Mouse (Mus musculus) right cerebral cortex, postnatal 14 days (tissue): ENCODE data around the gene Iqcb1.

Experiments
- DNase-seq: peaks from one replicate; pipeline ENCODE4 v3.0.0; 2022

The Iqcb1 gene

GRCm38 (mm10) chr16:36877316-36877715 lies 49.1 kb downstream of the Iqcb1 start:
- DNase-seq: no peak

GRCm38 (mm10) chr16:36882737-36883343 lies 54.7 kb downstream of the Iqcb1 start:
- DNase-seq: no peak

- DNase-seq: peak; percentile 28
Observed at GRCm38 (mm10) chr16:36884881-36885280, 56.7 kb downstream of the Iqcb1 start.

GRCm38 (mm10) chr16:36885912-36886311 lies 57.7 kb downstream of the Iqcb1 start:
- DNase-seq: no peak

- DNase-seq: no peak
Observed at GRCm38 (mm10) chr16:36887546-36887945, 59.4 kb downstream of the Iqcb1 start.

GRCm38 (mm10) chr16:36890559-36890958 lies 62.4 kb downstream of the Iqcb1 start:
- DNase-seq: no peak

GRCm38 (mm10) chr16:36891415-36891814 lies 63.2 kb downstream of the Iqcb1 start:
- no peak for DNase-seq

- DNase-seq: no peak
Observed at GRCm38 (mm10) chr16:36893317-36893716, 65.1 kb downstream of the Iqcb1 start.

- no peak for DNase-seq
Observed at GRCm38 (mm10) chr16:36896712-36897111, 68.5 kb downstream of the Iqcb1 start.

- DNase-seq: no peak
Observed at GRCm38 (mm10) chr16:36903156-36903555, 75.0 kb downstream of the Iqcb1 start.

GRCm38 (mm10) chr16:36911909-36912308 lies 83.7 kb downstream of the Iqcb1 start:
- DNase-seq: no peak

- no peak for DNase-seq
Observed at GRCm38 (mm10) chr16:36912311-36912710, 84.1 kb downstream of the Iqcb1 start.

GRCm38 (mm10) chr16:36914195-36914594 lies 86.0 kb downstream of the Iqcb1 start:
- DNase-seq: no peak

- no peak for DNase-seq
Observed at GRCm38 (mm10) chr16:36918505-36918904, 90.3 kb downstream of the Iqcb1 start.

- DNase-seq: no peak
Observed at GRCm38 (mm10) chr16:36920410-36920809, 92.2 kb downstream of the Iqcb1 start.

GRCm38 (mm10) chr16:36921067-36921613 lies 93.0 kb downstream of the Iqcb1 start:
- no peak for DNase-seq

- DNase-seq: no peak
Observed at GRCm38 (mm10) chr16:36921980-36922379, 93.8 kb downstream of the Iqcb1 start.
